Mouse (Mus musculus): Measurements from ENCODE around the gene Dst. TPM values are rescaled to one million over a fixed set of nuclear protein-coding genes. Genes with fewer than 3 reads are reported as not detected.
"Not testable (repeated sequence)": the region's sequence is repeated elsewhere in the genome, so short reads cannot be mapped to it uniquely, and the experiment has no call there.

Gene Dst
- total RNA-seq, 2 experiments from 2014 or later, result 7.0 to 9.2 TPM

- ATAC-seq (replicated peaks; ENCODE audit: low FRiP score, poor library complexity, severe bottlenecking), result no peak
These were observed 390.7 kb downstream of the Dst start for GRCm38 (mm10) chr1:34298631-34299184.

GRCm38 (mm10) chr1:34299507-34299906 lies 391.5 kb downstream of the Dst start:
- ATAC-seq (replicated peaks; ENCODE audit: low FRiP score, poor library complexity, severe bottlenecking), result no peak

- ATAC-seq (replicated peaks; ENCODE audit: low FRiP score, poor library complexity, severe bottlenecking), result no peak
These were observed 392.4 kb downstream of the Dst start for GRCm38 (mm10) chr1:34300309-34300980.

GRCm38 (mm10) chr1:34304227-34304626 lies 396.2 kb downstream of the Dst start:
- no peak for ATAC-seq (replicated peaks; ENCODE audit: low FRiP score, poor library complexity, severe bottlenecking)

GRCm38 (mm10) chr1:34306741-34307140 lies 398.7 kb downstream of the Dst start:
- ATAC-seq (replicated peaks; ENCODE audit: low FRiP score, poor library complexity, severe bottlenecking), result no peak

GRCm38 (mm10) chr1:34307191-34307590 lies 399.2 kb downstream of the Dst start:
- no peak for ATAC-seq (replicated peaks; ENCODE audit: low FRiP score, poor library complexity, severe bottlenecking)

- ATAC-seq (replicated peaks; ENCODE audit: low FRiP score, poor library complexity, severe bottlenecking), result not testable (repeated sequence)
These were observed 400.8 kb downstream of the Dst start for GRCm38 (mm10) chr1:34308841-34309240.

GRCm38 (mm10) chr1:34309396-34309795 lies 401.4 kb downstream of the Dst start:
- ATAC-seq (replicated peaks; ENCODE audit: low FRiP score, poor library complexity, severe bottlenecking), result no peak

- no peak for ATAC-seq (replicated peaks; ENCODE audit: low FRiP score, poor library complexity, severe bottlenecking)
These were observed 402.7 kb downstream of the Dst start for GRCm38 (mm10) chr1:34310532-34311250.

- no peak for ATAC-seq (replicated peaks; ENCODE audit: low FRiP score, poor library complexity, severe bottlenecking)
These were observed 404.8 kb downstream of the Dst start for GRCm38 (mm10) chr1:34312806-34313205.

GRCm38 (mm10) chr1:34315381-34315780 lies 407.4 kb downstream of the Dst start:
- ATAC-seq (replicated peaks; ENCODE audit: low FRiP score, poor library complexity, severe bottlenecking), result no peak

GRCm38 (mm10) chr1:34324255-34324654 lies 416.2 kb downstream of the Dst start:
- no peak for ATAC-seq (replicated peaks; ENCODE audit: low FRiP score, poor library complexity, severe bottlenecking)

- no peak for ATAC-seq (replicated peaks; ENCODE audit: low FRiP score, poor library complexity, severe bottlenecking)
These were observed 420.6 kb downstream of the Dst start for GRCm38 (mm10) chr1:34328606-34329005.

- ATAC-seq (replicated peaks; ENCODE audit: low FRiP score, poor library complexity, severe bottlenecking), result no peak
These were observed 423.7 kb downstream of the Dst start for GRCm38 (mm10) chr1:34331767-34332166.

Other genes starting within 250 kb of the Dst start
- gene Prim2, start 238.4 kb upstream of the Dst start, total RNA-seq (2015; ENCODE audit: low replicate concordance), result 22.3 and 26.5 TPM in 2 replicates
- 37.0 and 42.5 TPM in 2 replicates for gene Prim2, start 238.4 kb upstream of the Dst start, total RNA-seq (2017; ENCODE audit: low replicate concordance)
- 0.63 and 1.2 TPM in 2 replicates for gene Rab23, start 188.3 kb upstream of the Dst start, total RNA-seq (2015; ENCODE audit: low replicate concordance)
- 5.5 TPM in 1 of 2 replicates, not detected in the other for gene Rab23, start 188.3 kb upstream of the Dst start, total RNA-seq (2017; ENCODE audit: low replicate concordance)
- gene Bag2, start 150.4 kb upstream of the Dst start, total RNA-seq (2015; ENCODE audit: low replicate concordance), result 10.8 and 17.6 TPM in 2 replicates
- 7.1 and 9.0 TPM in 2 replicates for gene Bag2, start 150.4 kb upstream of the Dst start, total RNA-seq (2017; ENCODE audit: low replicate concordance)
- 10.2 and 26.9 TPM in 2 replicates for gene Zfp451, start 93.6 kb upstream of the Dst start, total RNA-seq (2015; ENCODE audit: low replicate concordance)
- 8.4 and 10.2 TPM in 2 replicates for gene Zfp451, start 93.6 kb upstream of the Dst start, total RNA-seq (2017; ENCODE audit: low replicate concordance)
- gene Bend6, start 409 bp upstream of the Dst start, total RNA-seq (2015; ENCODE audit: low replicate concordance), result not detected in 2 replicates
- 5.5 TPM in 1 of 2 replicates, not detected in the other for gene Bend6, start 409 bp upstream of the Dst start, total RNA-seq (2017; ENCODE audit: low replicate concordance)